Mouse (Mus musculus): Measurements from ENCODE around the gene Usp26. TPM values are rescaled to one million over a fixed set of nuclear protein-coding genes. Genes with fewer than 3 reads are reported as not detected.

The Usp26 gene
- not detected in 2 replicates for polyA plus RNA-seq (2016; fragmentation: Nextera tagmentation; extraction: Ambion mirVana)

GRCm38 (mm10) chrX:51801133-51801532 is at the start of gene Usp26:
TSS of gene Usp26 (minus strand) at chrX:51801233.
- H3K9me3 ChIP-seq, result peaks cover 3% of the 10 kb centered on the region
- 93% methylated on average over 6 of the region's 6 CpGs for WGBS
- H3K27ac ChIP-seq, result no peak within 1 kb of the TSS
- no peaks in the 10 kb centered on the region for H3K27me3 ChIP-seq (ENCODE audit: insufficient read depth, poor library complexity, severe bottlenecking)
- DNase-seq (ENCODE audit: low spot score), result no peak
- H3K36me3 ChIP-seq, result no peaks in the 10 kb centered on the region
- H3K4me3 ChIP-seq, result no peak within 1 kb of the TSS
- no peaks in the 10 kb centered on the region for H3K4me1 ChIP-seq (replicated peaks)

- DNase-seq (ENCODE audit: low spot score), result no peak
- Histone ChIP-seq H3K4me1 (replicated peaks) (no peaks in the 10 kb centered on the region), H3K4me3 (no peak overlapping the region), H3K27ac (no peak overlapping the region), H3K27me3 (ENCODE audit: insufficient read depth, poor library complexity, severe bottlenecking) (no peaks in the 10 kb centered on the region), H3K9me3 (no peaks in the 10 kb centered on the region), H3K36me3 (no peaks in the 10 kb centered on the region)
- 58% methylated on average over 3 of the region's 3 CpGs for WGBS
Observed at GRCm38 (mm10) chrX:51814466-51815247, 13.6 kb upstream of the Usp26 start.

GRCm38 (mm10) chrX:51767457-51767856 is 33.6 kb downstream of the Usp26 start:
- no peaks in the 10 kb centered on the region for H3K27me3 ChIP-seq (ENCODE audit: insufficient read depth, poor library complexity, severe bottlenecking)
- peak; percentile 3 for DNase-seq (ENCODE audit: low spot score)
- H3K36me3 ChIP-seq, result no peaks in the 10 kb centered on the region
- no peak overlapping the region for H3K27ac ChIP-seq
- H3K9me3 ChIP-seq, result no peaks in the 10 kb centered on the region
- no peaks in the 10 kb centered on the region for H3K4me1 ChIP-seq (replicated peaks)
- H3K4me3 ChIP-seq, result no peak overlapping the region
- WGBS, result 7% methylated on average over 1 of the region's 1 CpGs

DNA sequence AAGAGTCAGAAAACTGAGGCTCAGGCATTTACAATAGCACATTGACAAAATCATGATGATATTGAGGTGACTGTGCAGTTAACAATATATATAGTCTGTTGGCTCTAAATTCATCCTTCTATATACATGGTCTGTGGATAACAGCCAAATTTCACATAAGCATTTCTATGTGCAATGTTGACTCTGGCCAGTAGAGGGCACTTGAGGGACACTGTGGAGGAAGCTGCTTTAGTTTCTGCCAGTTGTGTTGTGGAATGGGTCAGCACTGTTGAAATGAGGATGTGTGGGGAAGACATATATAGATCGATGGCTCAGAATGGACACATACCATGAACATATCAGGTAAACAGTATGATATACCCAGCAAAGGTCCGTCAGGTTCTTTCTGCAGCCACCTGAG is 64.6 kb downstream of the Usp26 start:
- no peak overlapping the region for H3K4me3 ChIP-seq
- 84% methylated on average over 2 of the region's 2 CpGs for WGBS
- DNase-seq (ENCODE audit: low spot score), result peak; percentile 22
- no peaks in the 10 kb centered on the region for H3K36me3 ChIP-seq
- no peaks in the 10 kb centered on the region for H3K27me3 ChIP-seq (ENCODE audit: insufficient read depth, poor library complexity, severe bottlenecking)
- H3K4me1 ChIP-seq (replicated peaks), result no peaks in the 10 kb centered on the region
- no peak overlapping the region for H3K27ac ChIP-seq
- peaks cover 6% of the 10 kb centered on the region; the same call in 1 of the 2 replicates for H3K9me3 ChIP-seq

DNA sequence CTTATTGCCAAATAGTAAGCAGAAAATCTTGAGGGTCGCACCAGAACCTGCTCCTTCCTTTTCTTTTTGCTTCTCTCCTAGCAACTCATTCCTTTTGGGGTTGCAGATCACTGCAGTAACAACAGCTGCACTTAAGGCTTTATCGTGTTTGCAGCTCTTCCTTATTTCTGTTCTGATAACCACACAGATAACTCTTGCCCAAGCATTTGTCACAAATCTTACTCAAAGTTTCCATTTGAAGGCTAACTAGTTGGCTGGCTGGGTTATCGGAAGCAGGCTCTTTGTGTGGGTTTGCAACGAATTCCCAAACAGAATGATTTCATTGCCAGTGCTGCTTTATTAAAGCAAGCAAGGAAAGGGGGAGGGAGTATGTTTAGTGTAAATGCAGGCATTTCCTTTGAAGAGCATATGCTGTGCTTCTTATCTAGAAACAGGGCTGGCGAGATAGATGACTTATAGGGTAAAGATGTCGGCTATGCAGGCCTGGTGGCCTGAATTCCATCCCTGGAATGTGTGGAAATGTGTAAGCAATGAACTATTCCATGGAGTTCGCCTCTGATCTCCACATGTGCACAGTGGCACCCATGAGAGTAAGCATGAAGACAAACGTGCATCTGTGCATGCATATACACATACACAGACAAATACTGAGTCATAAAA is 86.8 kb downstream of the Usp26 start:
- Histone ChIP-seq H3K27me3 (ENCODE audit: insufficient read depth, poor library complexity, severe bottlenecking) (no peaks in the 10 kb centered on the region), H3K9me3 (no peaks in the 10 kb centered on the region), H3K4me1 (replicated peaks) (no peaks in the 10 kb centered on the region), H3K4me3 (no peak overlapping the region), H3K36me3 (no peaks in the 10 kb centered on the region), H3K27ac (no peak overlapping the region)
- WGBS, result 82% methylated on average over 8 of the region's 8 CpGs
- no peak for DNase-seq (ENCODE audit: low spot score)

DNA sequence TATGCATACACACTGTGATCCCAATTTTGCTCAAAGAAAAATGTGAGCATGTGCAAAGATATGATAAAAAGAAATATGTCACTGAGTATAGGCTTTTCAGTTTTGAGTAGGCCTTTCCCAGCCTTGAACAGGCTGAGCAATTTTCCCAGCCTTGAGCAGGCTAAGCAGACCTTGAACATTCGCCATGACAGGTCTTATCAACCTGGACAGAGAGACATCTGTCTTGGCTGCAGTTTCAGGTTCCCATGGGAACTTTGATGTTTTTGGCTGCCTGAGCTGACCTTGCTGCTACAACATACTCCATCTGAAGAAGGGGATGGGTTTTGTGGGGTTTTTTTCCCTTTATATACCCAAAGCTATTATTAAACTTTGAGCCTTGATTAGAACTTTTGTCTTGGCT is 88.0 kb downstream of the Usp26 start:
- no peak for DNase-seq (ENCODE audit: low spot score)
- Histone ChIP-seq H3K4me3 (no peak overlapping the region), H3K27ac (no peak overlapping the region), H3K4me1 (replicated peaks) (no peaks in the 10 kb centered on the region), H3K27me3 (ENCODE audit: insufficient read depth, poor library complexity, severe bottlenecking) (no peaks in the 10 kb centered on the region), H3K9me3 (no peaks in the 10 kb centered on the region), H3K36me3 (no peaks in the 10 kb centered on the region)
- 77% methylated on average over 1 of the region's 1 CpGs for WGBS

Other genes with a start within 250 kb of the Usp26 start
- 16.6 and 18.2 TPM in 2 replicates for gene Hs6st2, start 119.4 kb downstream of the Usp26 start, polyA plus RNA-seq (2016; fragmentation: Nextera tagmentation; extraction: Ambion mirVana)
- gene 1700080O16Rik, start 171.5 kb upstream of the Usp26 start, polyA plus RNA-seq (2016; fragmentation: Nextera tagmentation; extraction: Ambion mirVana), result not detected in 2 replicates